Mouse (Mus musculus) hindbrain, postnatal 0 days (tissue): ENCODE measurements at regions not wholly inside any gene's neighbourhood (a gene's known extent, or its start where the extent isn't known, plus 50 kb on each side); places are given as distances from the start of the nearest gene placed in this dataset.

Experiments used
- ATAC-seq: fragments of 200-750 bp; cut with Nextera tagmentation; 2 replicates; pipeline ENCODE4 v1.8.0; 2017; ENCODE audit warnings: mild to moderate bottlenecking, moderate TSS enrichment, moderate library complexity
- DNase-seq: peaks from one replicate; pipeline ENCODE4 v3.0.0-alpha.2; 2015; ENCODE audit warnings: low spot score
- H3K27ac ChIP-seq: fragments of 300-500 bp; sonication (generic); 2 replicates; pipeline ENCODE4 v1.5.1; 2014; ENCODE audit warnings: mild to moderate bottlenecking
- H3K27me3 ChIP-seq: fragments of 300-500 bp; sonication (generic); 2 replicates; pipeline ENCODE4 v1.6.1; 2014; ENCODE audit warnings: low read length, mixed read lengths; ENCODE audit not compliant: insufficient read depth
- H3K36me3 ChIP-seq: fragments of 300-500 bp; sonication (generic); 2 replicates; pipeline ENCODE4 v1.6.1; 2014; ENCODE audit warnings: low read length, mixed read lengths; ENCODE audit not compliant: insufficient read depth
- H3K4me1 ChIP-seq: fragments of 300-500 bp; sonication (generic); 2 replicates; pipeline ENCODE4 v1.6.1; 2014; ENCODE audit warnings: antibody characterized with exemption, low read length, mixed read lengths; ENCODE audit not compliant: insufficient read depth
- H3K4me2 ChIP-seq: fragments of 300-500 bp; sonication (generic); 2 replicates; pipeline ENCODE4 v1.6.1; 2014; ENCODE audit warnings: low read depth, mild to moderate bottlenecking, low read length, moderate library complexity, mixed read lengths
- H3K4me3 ChIP-seq: fragments of 300-500 bp; sonication (generic); 2 replicates; pipeline ENCODE4 v1.5.1; 2014; ENCODE audit warnings: low read length
- H3K9ac ChIP-seq: fragments of 300-500 bp; sonication (generic); replicated peaks from 2 replicates; pipeline ENCODE4 v1.6.1; 2014; ENCODE audit warnings: mild to moderate bottlenecking, low read length, moderate library complexity, mixed read lengths
- H3K9me3 ChIP-seq: fragments of 300-500 bp; sonication (generic); 2 replicates; pipeline ENCODE4 v1.6.1; 2016; ENCODE audit warnings: low read length, mixed read lengths
- CTCF ChIP-seq: IDR thresholded peaks from 2 replicates; pipeline ENCODE4 v1.5.1; 2016; ENCODE audit warnings: antibody characterized with exemption, control low read depth, low read depth
- WGBS: fragments of 180-500 bp; shearing (Covaris S2); extraction: QIAGEN DNeasy Blood & Tissue Kit; methylation state at CpG from one replicate; pipeline ENCODE4 v1.1.7; 2014; 5-methylcytosine and 5-hydroxymethylcytosine counted together

- Histone ChIP-seq H3K4me2 (no peak overlapping the region), H3K27me3 (peaks cover 4% of the 10 kb centered on the region; the same call in 1 of the 2 replicates), H3K36me3 (no peaks in the 10 kb centered on the region), H3K4me1 (0 out of 2 replicates have a peak, but pooled peaks cover 3% of the 10 kb centered on the region), H3K9ac (no peak overlapping the region), H3K27ac (no peak overlapping the region), H3K9me3 (no peaks in the 10 kb centered on the region), H3K4me3 (no peak overlapping the region)
- TF ChIP-seq CTCF: no peak
- ATAC-seq: no peak
- WGBS: 58% methylated on average over 3 of the region's 3 CpGs
- no peak for DNase-seq
These were observed 87.9 kb downstream of the Rplp1 start for GRCm38 (mm10) chr9:61826415-61826814.

GRCm38 (mm10) chr9:61825804-61826203 lies 88.5 kb downstream of the Rplp1 start:
- 76% methylated on average over 2 of the region's 2 CpGs for WGBS
- H3K4me1 ChIP-seq: 0 out of 2 replicates have a peak, but pooled peaks cover 3% of the 10 kb centered on the region
- TF ChIP-seq CTCF: no peak
- H3K36me3 ChIP-seq: no peaks in the 10 kb centered on the region
- H3K4me3 ChIP-seq: no peak overlapping the region
- no peak overlapping the region for H3K9ac ChIP-seq
- no peak overlapping the region for H3K4me2 ChIP-seq
- DNase-seq (no peak), ATAC-seq (no peak)
- no peaks in the 10 kb centered on the region for H3K9me3 ChIP-seq
- no peak overlapping the region for H3K27ac ChIP-seq
- H3K27me3 ChIP-seq: peaks cover 4% of the 10 kb centered on the region; the same call in 1 of the 2 replicates

GRCm38 (mm10) chr9:61819836-61820235 lies 94.5 kb downstream of the Rplp1 start:
- TF ChIP-seq CTCF: no peak
- Histone ChIP-seq H3K27ac (no peak overlapping the region), H3K9me3 (no peaks in the 10 kb centered on the region), H3K4me3 (no peak overlapping the region), H3K9ac (no peak overlapping the region), H3K4me1 (no peaks in the 10 kb centered on the region), H3K4me2 (no peak overlapping the region), H3K36me3 (no peaks in the 10 kb centered on the region), H3K27me3 (no peaks in the 10 kb centered on the region)
- DNase-seq (no peak), ATAC-seq (no peak)
- 79% methylated on average over 1 of the region's 1 CpGs for WGBS

DNA sequence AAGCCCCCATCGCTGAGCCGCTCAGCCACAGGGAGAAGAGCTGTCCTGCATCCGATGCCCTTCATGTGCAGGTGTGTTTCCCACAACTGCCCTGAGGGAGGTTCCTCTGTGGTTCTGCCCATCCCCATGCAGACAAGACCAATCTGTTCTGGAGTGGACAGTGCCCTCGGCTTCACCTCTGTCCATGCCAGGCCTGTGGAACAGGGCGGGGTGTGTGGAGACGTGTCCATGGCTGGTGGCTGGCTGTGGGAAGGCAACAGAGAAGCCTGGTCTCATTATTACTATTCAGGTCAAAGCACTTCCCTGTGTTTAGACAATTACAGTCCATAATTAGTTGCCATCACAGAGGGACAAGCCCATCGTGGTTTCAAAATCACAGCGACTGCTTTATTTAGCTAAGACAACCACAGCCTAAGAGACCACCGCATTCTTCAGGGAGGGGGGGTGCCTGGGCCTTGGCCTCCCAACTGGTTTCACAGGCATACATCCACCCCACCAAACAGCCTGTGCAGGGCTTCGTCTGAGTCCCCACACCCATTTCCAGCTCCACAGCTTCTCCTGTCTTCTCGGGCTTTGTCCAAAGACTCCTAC lies 97.7 kb downstream of the Rplp1 start:
- TF ChIP-seq CTCF: no peak
- Histone ChIP-seq H3K4me1 (no peaks in the 10 kb centered on the region), H3K9me3 (no peaks in the 10 kb centered on the region), H3K4me3 (no peak overlapping the region), H3K36me3 (no peaks in the 10 kb centered on the region), H3K27me3 (no peaks in the 10 kb centered on the region), H3K27ac (no peak overlapping the region), H3K9ac (no peak overlapping the region), H3K4me2 (no peak overlapping the region)
- ATAC-seq: no peak
- 83% methylated on average over 11 of the region's 11 CpGs for WGBS
- DNase-seq: no peak

- WGBS: 55% methylated on average over 10 of the region's 10 CpGs
- H3K9me3 ChIP-seq: no peaks in the 10 kb centered on the region
- no peak overlapping the region for H3K4me2 ChIP-seq
- DNase-seq (no peak), ATAC-seq (no peak)
- H3K4me3 ChIP-seq: no peak overlapping the region
- no peaks in the 10 kb centered on the region for H3K4me1 ChIP-seq
- no peak for TF ChIP-seq CTCF
- H3K9ac ChIP-seq: no peak overlapping the region
- no peaks in the 10 kb centered on the region for H3K36me3 ChIP-seq
- H3K27ac ChIP-seq: no peak overlapping the region
- H3K27me3 ChIP-seq: no peaks in the 10 kb centered on the region
These were observed 98.3 kb downstream of the Rplp1 start for GRCm38 (mm10) chr9:61815995-61816394.

- H3K4me3 ChIP-seq: no peak overlapping the region
- H3K4me2 ChIP-seq: no peak overlapping the region
- TF ChIP-seq CTCF: no peak
- no peak for ATAC-seq
- no peak for DNase-seq
- 80% methylated on average over 3 of the region's 3 CpGs for WGBS
- H3K27me3 ChIP-seq: no peaks in the 10 kb centered on the region
- H3K27ac ChIP-seq: no peak overlapping the region
- H3K4me1 ChIP-seq: no peaks in the 10 kb centered on the region
- no peaks in the 10 kb centered on the region for H3K9me3 ChIP-seq
- no peak overlapping the region for H3K9ac ChIP-seq
- H3K36me3 ChIP-seq: no peaks in the 10 kb centered on the region
These were observed 101.1 kb downstream of the Rplp1 start for GRCm38 (mm10) chr9:61813291-61813690.

GRCm38 (mm10) chr9:61812315-61812714 lies 102.0 kb downstream of the Rplp1 start:
- DNase-seq: no peak
- no peaks in the 10 kb centered on the region for H3K27me3 ChIP-seq
- H3K36me3 ChIP-seq: no peaks in the 10 kb centered on the region
- no peak overlapping the region for H3K27ac ChIP-seq
- H3K4me3 ChIP-seq: no peak overlapping the region
- H3K4me2 ChIP-seq: no peak overlapping the region
- no peaks in the 10 kb centered on the region for H3K9me3 ChIP-seq
- H3K9ac ChIP-seq: no peak overlapping the region
- no peaks in the 10 kb centered on the region for H3K4me1 ChIP-seq
- ATAC-seq: no peak
- 93% methylated on average over 9 of the region's 9 CpGs for WGBS
- TF ChIP-seq CTCF: no peak
